Mouse (Mus musculus): ENCODE measurements around the gene Htr1d.

- TF ChIP-seq POLR2A (IDR thresholded peaks at IDR 0.05; ENCODE audit: low read depth, low read length) = no peak
- no peak for TF ChIP-seq CTCF (IDR thresholded peaks at IDR 0.05; ENCODE audit: extremely low read depth, insufficient read depth, insufficient read length, insufficient replicate concordance)
Measured at GRCm38 (mm10) chr4:136452792-136453191, 29.5 kb downstream of the Htr1d start.
